Mouse (Mus musculus): Measurements from ENCODE around the gene Phactr4. TPM values are rescaled to one million over a fixed set of nuclear protein-coding genes. Genes with fewer than 3 reads are reported as not detected.

The Phactr4 gene
- polyA plus RNA-seq, 1 experiment: 11.3 TPM

DNA sequence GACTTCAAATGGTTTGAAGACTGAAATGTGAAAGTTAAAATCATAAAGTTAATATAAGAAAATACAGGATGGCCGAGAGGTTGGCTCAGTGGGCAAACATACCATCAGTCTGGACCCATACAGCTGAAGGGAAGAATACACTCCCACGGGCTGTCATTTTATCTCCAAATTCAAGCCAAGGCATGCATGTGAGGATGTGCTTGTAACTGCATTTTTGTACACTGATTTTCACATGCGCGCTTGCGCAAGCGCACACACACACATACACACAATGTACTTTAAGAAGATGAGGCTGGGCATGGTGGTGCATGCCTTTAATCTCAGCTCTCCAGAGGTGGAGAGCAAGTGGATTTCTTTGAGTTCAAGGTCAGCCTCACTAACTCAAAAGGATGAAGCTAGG, 33.3 kb upstream of the Phactr4 start:
- Histone ChIP-seq H3K27ac (ENCODE audit: control insufficient read depth, insufficient read depth, low read length) (no peak overlapping the region), H3K4me1 (replicated peaks; ENCODE audit: control insufficient read depth, insufficient read depth, low read length) (no peaks in the 10 kb centered on the region), H3K27me3 (ENCODE audit: control insufficient read depth, insufficient read depth, low read length) (no peaks in the 10 kb centered on the region), H3K4me3 (ENCODE audit: control insufficient read depth, insufficient read depth, low read length) (no peak overlapping the region), H3K36me3 (ENCODE audit: control insufficient read depth, insufficient read depth, low read length) (peaks cover 34% of the 10 kb centered on the region)
- 99% methylated on average over 6 of the region's 6 CpGs for WGBS
- no peak for DNase-seq
- no peak for TF ChIP-seq CTCF (IDR thresholded peaks at IDR 0.05; ENCODE audit: borderline replicate concordance, control insufficient read depth, extremely low read depth, insufficient read depth, low read length, poor library complexity)
- no peak for TF ChIP-seq POLR2A (IDR thresholded peaks at IDR 0.05; ENCODE audit: control insufficient read depth, extremely low read depth, insufficient read depth, low read length, poor library complexity)

DNA sequence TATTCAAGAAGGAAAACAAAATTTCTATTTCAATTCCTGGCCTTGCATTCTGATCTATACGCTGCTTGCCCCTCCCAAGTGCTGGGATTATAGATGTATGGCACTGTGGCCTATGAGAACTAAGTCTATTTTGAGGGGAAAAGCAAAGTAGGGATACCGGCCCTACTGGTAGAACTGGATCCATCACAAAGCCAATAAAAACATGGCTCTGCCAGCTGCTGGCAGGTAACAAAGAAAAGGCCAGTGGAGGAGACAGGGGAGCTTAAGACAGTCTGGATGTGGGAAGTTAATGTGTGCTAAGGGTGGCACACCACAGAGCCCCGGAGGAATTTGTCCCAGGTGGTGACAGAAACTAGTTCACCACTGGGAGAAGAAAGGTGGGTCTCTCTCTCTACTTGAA, 32.9 kb upstream of the Phactr4 start:
- Histone ChIP-seq H3K36me3 (ENCODE audit: control insufficient read depth, insufficient read depth, low read length) (peaks cover 30% of the 10 kb centered on the region), H3K27ac (ENCODE audit: control insufficient read depth, insufficient read depth, low read length) (no peak overlapping the region), H3K4me3 (ENCODE audit: control insufficient read depth, insufficient read depth, low read length) (no peak overlapping the region), H3K27me3 (ENCODE audit: control insufficient read depth, insufficient read depth, low read length) (no peaks in the 10 kb centered on the region), H3K4me1 (replicated peaks; ENCODE audit: control insufficient read depth, insufficient read depth, low read length) (no peaks in the 10 kb centered on the region)
- 98% methylated on average over 3 of the region's 3 CpGs for WGBS
- TF ChIP-seq CTCF (IDR thresholded peaks at IDR 0.05; ENCODE audit: borderline replicate concordance, control insufficient read depth, extremely low read depth, insufficient read depth, low read length, poor library complexity): no peak
- no peak for TF ChIP-seq POLR2A (IDR thresholded peaks at IDR 0.05; ENCODE audit: control insufficient read depth, extremely low read depth, insufficient read depth, low read length, poor library complexity)
- no peak for DNase-seq

DNA sequence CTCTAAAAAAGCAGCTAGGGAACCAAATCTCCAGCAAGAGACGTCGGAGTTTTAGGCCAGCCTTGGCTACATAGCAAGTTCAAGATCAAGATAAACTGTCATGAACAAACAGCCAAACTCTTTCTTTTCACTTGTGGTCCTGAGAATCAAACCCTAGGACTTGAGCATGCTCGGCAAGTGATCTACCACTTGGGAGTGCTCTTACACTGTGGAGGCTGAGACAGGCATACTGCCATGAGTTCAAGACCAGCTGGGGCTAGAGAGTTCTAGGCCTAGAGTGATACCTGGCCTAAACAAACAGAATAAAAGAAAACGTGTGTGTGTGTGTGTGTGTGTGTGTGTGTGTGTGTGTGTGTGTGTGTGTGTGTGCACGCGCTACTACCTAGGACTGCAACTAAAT, 31.9 kb upstream of the Phactr4 start:
- no peaks in the 10 kb centered on the region for H3K27me3 ChIP-seq (ENCODE audit: control insufficient read depth, insufficient read depth, low read length)
- H3K4me1 ChIP-seq (replicated peaks; ENCODE audit: control insufficient read depth, insufficient read depth, low read length): no peaks in the 10 kb centered on the region
- no peak for DNase-seq
- H3K27ac ChIP-seq (ENCODE audit: control insufficient read depth, insufficient read depth, low read length): no peak overlapping the region
- 93% methylated on average over 6 of the region's 6 CpGs for WGBS
- H3K36me3 ChIP-seq (ENCODE audit: control insufficient read depth, insufficient read depth, low read length): peaks cover 21% of the 10 kb centered on the region
- H3K4me3 ChIP-seq (ENCODE audit: control insufficient read depth, insufficient read depth, low read length): no peak overlapping the region
- no peak for TF ChIP-seq CTCF (IDR thresholded peaks at IDR 0.05; ENCODE audit: borderline replicate concordance, control insufficient read depth, extremely low read depth, insufficient read depth, low read length, poor library complexity)
- TF ChIP-seq POLR2A (IDR thresholded peaks at IDR 0.05; ENCODE audit: control insufficient read depth, extremely low read depth, insufficient read depth, low read length, poor library complexity): no peak

DNA sequence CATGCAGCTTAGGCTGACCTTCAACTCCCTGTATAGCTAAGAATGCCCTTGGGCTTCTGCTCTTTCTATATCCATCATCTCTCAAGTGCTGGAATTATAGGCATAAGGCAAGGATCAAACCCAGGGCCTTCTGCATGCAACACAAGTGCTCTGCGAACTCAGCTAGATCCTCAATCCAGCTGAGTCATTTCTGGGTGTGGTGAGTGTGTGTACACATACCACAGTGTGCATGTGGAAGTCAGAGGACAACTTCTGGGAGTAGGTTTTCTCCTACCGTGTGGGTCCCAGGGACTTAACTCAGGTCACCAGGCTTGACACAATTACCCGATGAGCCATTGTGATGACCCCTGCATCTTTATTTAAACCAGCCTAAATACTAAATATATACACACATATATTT, 27.5 kb upstream of the Phactr4 start:
- 82% methylated on average over 3 of the region's 3 CpGs for WGBS
- Histone ChIP-seq H3K4me3 (ENCODE audit: control insufficient read depth, insufficient read depth, low read length) (no peak overlapping the region), H3K27me3 (ENCODE audit: control insufficient read depth, insufficient read depth, low read length) (no peaks in the 10 kb centered on the region), H3K27ac (ENCODE audit: control insufficient read depth, insufficient read depth, low read length) (no peak overlapping the region), H3K4me1 (replicated peaks; ENCODE audit: control insufficient read depth, insufficient read depth, low read length) (no peaks in the 10 kb centered on the region), H3K36me3 (ENCODE audit: control insufficient read depth, insufficient read depth, low read length) (no peaks in the 10 kb centered on the region)
- no peak for DNase-seq
- TF ChIP-seq POLR2A (IDR thresholded peaks at IDR 0.05; ENCODE audit: control insufficient read depth, extremely low read depth, insufficient read depth, low read length, poor library complexity) (no peak), CTCF (IDR thresholded peaks at IDR 0.05; ENCODE audit: borderline replicate concordance, control insufficient read depth, extremely low read depth, insufficient read depth, low read length, poor library complexity) (no peak)

DNA sequence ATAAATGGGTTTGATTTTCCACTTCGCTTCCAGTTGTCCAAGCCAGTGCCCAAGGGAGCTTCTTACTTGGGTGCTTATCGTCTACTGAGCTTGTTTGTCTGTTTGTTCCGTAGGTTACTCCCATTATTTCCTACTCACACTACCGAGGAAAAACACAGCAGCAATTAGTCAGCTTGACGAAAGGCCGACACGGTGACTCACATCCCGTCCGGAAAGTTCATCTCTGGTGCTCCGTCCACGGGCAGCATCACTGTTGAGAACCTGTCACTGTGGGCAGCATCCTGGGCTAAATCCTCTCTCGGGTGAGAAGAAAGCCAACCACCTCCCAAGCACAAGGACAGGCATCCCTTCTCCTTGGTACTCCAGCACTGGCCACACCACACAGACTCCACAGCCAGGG, 23.8 kb upstream of the Phactr4 start:
- no peaks in the 10 kb centered on the region for H3K27me3 ChIP-seq (ENCODE audit: control insufficient read depth, insufficient read depth, low read length)
- H3K4me1 ChIP-seq (replicated peaks; ENCODE audit: control insufficient read depth, insufficient read depth, low read length): no peaks in the 10 kb centered on the region
- 86% methylated on average over 12 of the region's 12 CpGs for WGBS
- H3K36me3 ChIP-seq (ENCODE audit: control insufficient read depth, insufficient read depth, low read length): no peaks in the 10 kb centered on the region
- TF ChIP-seq CTCF (IDR thresholded peaks at IDR 0.05; ENCODE audit: borderline replicate concordance, control insufficient read depth, extremely low read depth, insufficient read depth, low read length, poor library complexity) (no peak), POLR2A (IDR thresholded peaks at IDR 0.05; ENCODE audit: control insufficient read depth, extremely low read depth, insufficient read depth, low read length, poor library complexity) (no peak)
- H3K4me3 ChIP-seq (ENCODE audit: control insufficient read depth, insufficient read depth, low read length): no peak overlapping the region
- no peak overlapping the region for H3K27ac ChIP-seq (ENCODE audit: control insufficient read depth, insufficient read depth, low read length)
- no peak for DNase-seq

DNA sequence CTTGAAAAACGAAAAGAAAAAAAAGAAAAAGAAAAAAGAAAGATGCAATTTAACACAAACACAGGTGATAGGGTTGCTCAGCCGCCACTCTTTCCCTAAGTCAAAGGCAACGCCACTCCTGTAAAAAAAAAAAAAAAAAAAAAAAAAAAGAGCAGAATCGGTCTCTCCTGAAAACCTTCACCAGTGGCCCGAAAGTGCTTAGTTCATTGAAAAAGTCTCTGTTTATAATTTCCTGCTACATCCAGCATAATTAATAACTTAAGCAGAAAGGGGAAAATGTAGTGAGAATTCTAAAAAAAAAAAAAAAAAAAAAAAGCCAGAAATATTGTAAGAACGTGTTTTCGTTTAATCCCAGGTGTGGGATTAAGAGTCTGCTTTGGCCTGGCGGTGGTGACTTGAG, 22.2 kb upstream of the Phactr4 start:
- DNase-seq: no peak
- Histone ChIP-seq H3K36me3 (ENCODE audit: control insufficient read depth, insufficient read depth, low read length) (no peaks in the 10 kb centered on the region), H3K4me3 (ENCODE audit: control insufficient read depth, insufficient read depth, low read length) (no peak overlapping the region), H3K4me1 (replicated peaks; ENCODE audit: control insufficient read depth, insufficient read depth, low read length) (no peaks in the 10 kb centered on the region), H3K27ac (ENCODE audit: control insufficient read depth, insufficient read depth, low read length) (no peak overlapping the region), H3K27me3 (ENCODE audit: control insufficient read depth, insufficient read depth, low read length) (no peaks in the 10 kb centered on the region)
- 92% methylated on average over 8 of the region's 8 CpGs for WGBS
- TF ChIP-seq POLR2A (IDR thresholded peaks at IDR 0.05; ENCODE audit: control insufficient read depth, extremely low read depth, insufficient read depth, low read length, poor library complexity): no peak

DNA sequence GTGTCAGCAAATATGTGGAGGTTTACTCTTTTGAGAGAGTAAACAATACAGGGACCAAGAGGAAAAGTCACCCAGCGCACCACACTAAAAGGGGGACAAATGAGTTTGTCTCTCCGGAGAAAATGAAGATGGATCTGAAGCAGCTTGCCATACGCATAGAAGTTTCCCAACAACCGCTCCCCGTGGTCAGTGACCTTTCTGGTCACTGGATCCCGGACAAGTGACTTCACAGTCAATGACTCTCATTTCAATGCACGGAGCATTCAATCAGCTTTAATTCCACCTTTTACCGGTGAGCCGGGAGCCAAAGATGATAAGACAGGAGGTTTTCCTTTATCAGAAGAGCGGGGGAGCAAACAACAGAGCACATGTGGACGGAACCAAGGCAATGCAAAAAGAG, 15.6 kb upstream of the Phactr4 start:
- Histone ChIP-seq H3K36me3 (ENCODE audit: control insufficient read depth, insufficient read depth, low read length) (no peaks in the 10 kb centered on the region), H3K27me3 (ENCODE audit: control insufficient read depth, insufficient read depth, low read length) (no peaks in the 10 kb centered on the region), H3K27ac (ENCODE audit: control insufficient read depth, insufficient read depth, low read length) (no peak overlapping the region), H3K4me3 (ENCODE audit: control insufficient read depth, insufficient read depth, low read length) (no peak overlapping the region), H3K4me1 (replicated peaks; ENCODE audit: control insufficient read depth, insufficient read depth, low read length) (no peaks in the 10 kb centered on the region; the same call in 1 of the 2 replicates)
- no peak for TF ChIP-seq CTCF (IDR thresholded peaks at IDR 0.05; ENCODE audit: borderline replicate concordance, control insufficient read depth, extremely low read depth, insufficient read depth, low read length, poor library complexity)
- TF ChIP-seq POLR2A (IDR thresholded peaks at IDR 0.05; ENCODE audit: control insufficient read depth, extremely low read depth, insufficient read depth, low read length, poor library complexity): no peak
- DNase-seq: no peak
- 88% methylated on average over 11 of the region's 11 CpGs for WGBS

All from thymus, adult 2 months (tissue).